Mouse (Mus musculus) liver, adult 2 months (tissue): ENCODE measurements at regions not wholly inside any gene's neighbourhood (a gene's known extent, or its start where the extent isn't known, plus 50 kb on each side); places are given as distances from the start of the nearest gene placed in this dataset.
A peak's percentile ranks its signal among the peaks of the same experiment; 100 is the strongest.

Experiments used
- CTCF ChIP-seq: fragments of 200-500 bp; IDR thresholded peaks from 2 replicates; pipeline ENCODE4 v1.5.1; 2011; ENCODE audit warnings: low read depth, low read length, control low read depth
- POLR2A ChIP-seq: fragments of 200-500 bp; IDR thresholded peaks from 2 replicates; pipeline ENCODE4 v1.6.1; 2011; ENCODE audit warnings: low read length, control low read depth; ENCODE audit not compliant: insufficient read depth; ENCODE audit errors: extremely low read depth

GRCm38 (mm10) chr19:15035554-15035953 lies 437.7 kb upstream of the Tle4 start:
- TF ChIP-seq CTCF: peak; percentile 98
- no peak for TF ChIP-seq POLR2A
